Mouse (Mus musculus): ENCODE measurements at regions not wholly inside any gene's neighbourhood (a gene's known extent, or its start where the extent isn't known, plus 50 kb on each side); places are given as distances from the start of the nearest gene placed in this dataset.

- no peak for TF ChIP-seq GATA4 (IDR thresholded peaks at IDR 0.05; ENCODE audit: insufficient replicate concordance, low read length)
Observed at GRCm38 (mm10) chr6:31086798-31087360, 128.0 kb upstream of the Klf14 start.

- TF ChIP-seq GATA4 (IDR thresholded peaks at IDR 0.05; ENCODE audit: insufficient replicate concordance, low read length), result no peak
Observed at GRCm38 (mm10) chr6:31087511-31087910, 128.6 kb upstream of the Klf14 start.

- no peak for TF ChIP-seq GATA4 (IDR thresholded peaks at IDR 0.05; ENCODE audit: insufficient replicate concordance, low read length)
Observed at GRCm38 (mm10) chr6:31088147-31088972, 129.5 kb upstream of the Klf14 start.

- no peak for TF ChIP-seq GATA4 (IDR thresholded peaks at IDR 0.05; ENCODE audit: insufficient replicate concordance, low read length)
Observed at GRCm38 (mm10) chr6:31088973-31089368, 130.1 kb upstream of the Klf14 start.

- TF ChIP-seq GATA4 (IDR thresholded peaks at IDR 0.05; ENCODE audit: insufficient replicate concordance, low read length), result no peak
Observed at GRCm38 (mm10) chr6:31090288-31090687, 131.4 kb upstream of the Klf14 start.

- TF ChIP-seq GATA4 (IDR thresholded peaks at IDR 0.05; ENCODE audit: insufficient replicate concordance, low read length), result peak; percentile 93
Observed at GRCm38 (mm10) chr6:31090791-31091190, 131.9 kb upstream of the Klf14 start.

GRCm38 (mm10) chr6:31092324-31092723, 133.4 kb upstream of the Klf14 start:
- no peak for TF ChIP-seq GATA4 (IDR thresholded peaks at IDR 0.05; ENCODE audit: insufficient replicate concordance, low read length)

GRCm38 (mm10) chr6:31092760-31093159, 133.9 kb upstream of the Klf14 start:
- TF ChIP-seq GATA4 (IDR thresholded peaks at IDR 0.05; ENCODE audit: insufficient replicate concordance, low read length), result no peak

- TF ChIP-seq GATA4 (IDR thresholded peaks at IDR 0.05; ENCODE audit: insufficient replicate concordance, low read length), result no peak
Observed at GRCm38 (mm10) chr6:31095943-31096714, 137.3 kb upstream of the Klf14 start.

GRCm38 (mm10) chr6:31096787-31097186, 137.9 kb upstream of the Klf14 start:
- no peak for TF ChIP-seq GATA4 (IDR thresholded peaks at IDR 0.05; ENCODE audit: insufficient replicate concordance, low read length)

- TF ChIP-seq GATA4 (IDR thresholded peaks at IDR 0.05; ENCODE audit: insufficient replicate concordance, low read length), result no peak
Observed at GRCm38 (mm10) chr6:31097254-31097653, 138.4 kb upstream of the Klf14 start.

GRCm38 (mm10) chr6:31098106-31098505, 139.2 kb upstream of the Klf14 start:
- no peak for TF ChIP-seq GATA4 (IDR thresholded peaks at IDR 0.05; ENCODE audit: insufficient replicate concordance, low read length)

- TF ChIP-seq GATA4 (IDR thresholded peaks at IDR 0.05; ENCODE audit: insufficient replicate concordance, low read length), result peak; percentile 66
Observed at GRCm38 (mm10) chr6:31100084-31100579, 141.3 kb upstream of the Klf14 start.

- TF ChIP-seq GATA4 (IDR thresholded peaks at IDR 0.05; ENCODE audit: insufficient replicate concordance, low read length), result no peak
Observed at GRCm38 (mm10) chr6:31100749-31101148, 141.9 kb upstream of the Klf14 start.

- TF ChIP-seq GATA4 (IDR thresholded peaks at IDR 0.05; ENCODE audit: insufficient replicate concordance, low read length), result no peak
Observed at GRCm38 (mm10) chr6:31106144-31106836, 147.4 kb upstream of the Klf14 start.

Data from liver, adult (tissue).